Mouse (Mus musculus): ENCODE measurements around the gene Gm17428.
"Not testable (repeated sequence)": the region's sequence is repeated elsewhere in the genome, so short reads cannot be mapped to it uniquely, and the experiment has no call there.

Gm17428 gene

DNA sequence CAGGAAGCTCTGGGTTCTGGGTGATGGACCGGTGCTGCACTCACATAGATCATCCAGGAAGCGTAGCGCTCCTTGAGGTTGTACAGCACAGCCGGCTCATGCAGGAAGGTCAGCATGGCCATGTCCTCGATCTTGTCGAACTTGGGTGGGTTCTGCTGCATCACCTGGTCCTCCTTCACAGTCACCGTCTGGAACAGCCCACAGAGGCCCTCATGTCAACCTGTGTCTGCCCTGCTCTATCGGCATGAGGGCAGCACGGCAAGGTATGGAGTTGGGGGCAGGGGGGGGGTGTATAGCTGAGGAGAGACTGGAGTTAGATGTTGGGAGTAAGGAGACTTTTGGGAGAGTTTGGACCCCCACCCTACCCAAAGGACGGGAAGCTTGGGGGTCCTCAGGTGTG, 15.5 kb downstream of the Gm17428 start:
- no peak for DNase-seq

DNA sequence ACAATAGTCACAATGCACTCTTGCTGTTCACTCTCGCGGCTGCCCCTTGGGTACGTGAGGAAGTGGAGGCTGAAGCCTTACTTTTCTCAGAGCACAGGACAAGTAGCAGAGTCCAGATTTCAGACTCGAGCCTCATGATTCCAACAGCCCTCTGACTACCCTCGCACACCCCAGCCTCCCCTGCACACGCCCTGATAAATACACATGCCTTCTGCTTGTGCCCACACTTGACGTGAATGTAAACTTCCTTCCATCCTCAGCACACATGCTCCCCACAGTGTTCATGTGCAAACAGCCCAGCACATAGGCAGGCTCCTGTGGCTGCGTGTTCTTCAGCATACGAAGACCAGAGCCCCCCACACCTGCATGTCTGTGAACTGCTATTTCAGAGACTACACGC, 16.9 kb downstream of the Gm17428 start:
- no peak for DNase-seq

DNA sequence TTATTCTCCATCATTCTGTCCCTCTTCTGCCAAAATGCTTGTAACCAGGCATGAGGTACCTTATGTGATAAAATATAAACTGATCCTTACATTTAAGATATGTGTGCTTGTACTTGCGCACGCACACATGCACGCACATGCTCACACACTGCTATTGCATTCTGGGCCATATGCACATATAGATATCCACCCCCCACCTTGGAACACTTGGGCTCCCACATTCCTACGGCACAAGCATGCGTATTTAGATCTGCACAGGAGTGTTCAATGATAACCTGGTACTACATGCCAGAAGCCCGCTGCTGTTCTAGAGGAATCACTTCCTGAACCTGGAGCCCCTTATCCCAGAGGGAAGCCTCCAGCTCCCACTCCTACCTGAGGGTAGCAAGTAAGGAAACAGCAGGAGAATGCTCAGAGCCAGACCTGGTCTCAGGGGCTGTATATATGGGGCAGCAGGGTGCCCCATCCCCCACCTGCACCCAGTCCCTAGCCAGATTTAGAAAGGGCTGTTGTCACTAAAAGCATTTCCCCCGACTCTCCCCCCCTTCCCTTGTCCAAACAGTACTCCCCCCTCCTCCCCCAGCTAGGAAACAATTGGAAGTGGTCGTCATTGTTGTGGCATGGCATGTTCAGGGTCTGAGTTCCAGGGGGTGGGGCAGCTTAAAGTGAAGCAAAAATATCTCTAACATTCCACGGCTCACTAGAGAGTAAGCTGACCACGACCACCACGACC, 17.6 kb downstream of the Gm17428 start, which contains the start of gene Myh7:
Gene Myh7 (minus strand): TSS at position 491 of the 733 bp plus-strand sequence.
- DNase-seq = no peak

DNA sequence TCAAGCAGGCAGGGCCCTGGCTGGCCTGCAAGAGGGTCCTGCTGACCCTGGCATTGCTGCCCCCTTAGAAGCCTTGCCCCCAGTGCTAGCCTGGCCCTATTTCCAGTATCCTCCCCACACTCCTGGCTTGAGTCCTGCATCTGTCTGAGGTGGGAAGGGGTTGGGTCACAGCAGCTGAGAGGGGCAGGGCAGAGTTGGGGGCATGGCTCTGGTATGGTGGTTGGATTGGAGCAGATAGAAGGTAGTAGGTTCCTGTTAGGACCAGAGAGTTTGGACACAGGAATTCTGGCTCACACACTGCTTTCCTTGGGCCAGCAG, 18.1 kb downstream of the Gm17428 start:
- DNase-seq = no peak

DNA sequence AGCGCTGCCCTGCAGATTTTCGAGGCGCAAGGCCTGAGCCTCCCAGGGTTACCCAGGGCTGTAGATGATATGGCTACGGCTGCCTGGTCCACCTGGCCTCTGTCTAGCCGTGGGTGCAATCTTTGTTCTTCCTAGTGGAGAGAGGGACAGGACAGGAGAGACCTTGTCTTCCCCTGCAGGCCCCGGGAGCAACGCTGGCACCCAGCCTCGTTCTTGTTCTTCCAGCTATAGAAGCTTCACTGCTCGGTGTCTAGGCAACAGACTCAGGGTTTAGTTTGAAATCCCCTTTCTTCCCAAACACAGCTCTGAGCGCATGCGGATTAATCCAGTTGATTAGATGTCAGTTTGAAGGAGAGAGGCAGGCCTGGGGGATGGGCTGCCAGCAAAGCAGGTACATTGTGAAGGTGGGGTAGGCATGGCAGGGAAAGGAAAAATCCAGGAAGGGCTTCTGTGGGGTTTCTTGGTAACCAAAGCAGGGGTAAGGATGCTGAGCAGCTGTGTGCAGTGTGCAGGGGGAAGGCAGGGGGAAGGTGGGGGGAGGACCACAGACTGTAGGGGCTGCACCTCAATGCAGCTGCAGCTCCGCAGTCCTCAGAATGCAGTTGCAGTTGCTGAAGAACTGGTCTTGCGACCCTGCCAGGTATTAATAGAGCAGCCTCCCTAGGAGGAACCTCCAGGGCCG, 18.9 kb downstream of the Gm17428 start:
- no peak for DNase-seq

DNA sequence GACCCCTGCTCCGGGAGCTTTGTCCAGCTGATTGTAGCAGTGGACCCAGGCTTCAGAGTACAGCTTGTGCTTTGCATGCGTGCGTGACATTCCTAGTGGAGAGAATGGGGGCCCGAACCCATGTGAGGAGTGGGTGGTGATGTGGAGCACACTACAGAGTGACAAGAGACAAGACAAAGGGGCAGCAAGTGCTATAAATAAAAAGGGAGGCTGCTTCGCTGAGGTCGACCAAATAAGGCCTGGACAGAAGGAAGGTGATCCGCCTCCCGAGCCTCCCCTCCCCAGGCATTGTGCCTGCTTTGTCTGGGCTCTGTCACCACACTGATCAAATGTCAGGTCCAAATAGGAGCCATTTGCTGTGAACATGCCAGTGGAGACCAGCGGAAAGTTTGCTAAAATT, 20.1 kb downstream of the Gm17428 start:
- no peak for DNase-seq

DNA sequence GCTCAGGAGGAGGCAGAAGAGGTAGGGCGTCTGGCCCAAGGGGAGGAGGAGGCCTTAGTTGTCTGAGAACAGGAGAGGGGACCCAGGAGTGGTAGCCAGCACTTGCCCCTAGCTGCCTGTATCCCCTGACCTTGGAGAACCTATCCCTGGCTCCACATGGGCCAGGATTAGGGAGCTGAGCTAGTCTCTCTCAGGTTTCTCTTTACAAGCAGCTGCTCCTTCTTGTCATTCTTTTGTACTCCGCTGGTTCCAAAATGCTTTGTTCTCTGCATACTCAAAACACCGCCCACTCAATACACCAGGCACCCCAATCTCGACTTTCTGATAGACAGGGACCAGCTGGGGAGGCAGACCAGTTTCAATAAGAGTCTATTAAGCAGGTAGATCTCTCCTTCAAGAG, 20.6 kb downstream of the Gm17428 start:
- DNase-seq = no peak

DNA sequence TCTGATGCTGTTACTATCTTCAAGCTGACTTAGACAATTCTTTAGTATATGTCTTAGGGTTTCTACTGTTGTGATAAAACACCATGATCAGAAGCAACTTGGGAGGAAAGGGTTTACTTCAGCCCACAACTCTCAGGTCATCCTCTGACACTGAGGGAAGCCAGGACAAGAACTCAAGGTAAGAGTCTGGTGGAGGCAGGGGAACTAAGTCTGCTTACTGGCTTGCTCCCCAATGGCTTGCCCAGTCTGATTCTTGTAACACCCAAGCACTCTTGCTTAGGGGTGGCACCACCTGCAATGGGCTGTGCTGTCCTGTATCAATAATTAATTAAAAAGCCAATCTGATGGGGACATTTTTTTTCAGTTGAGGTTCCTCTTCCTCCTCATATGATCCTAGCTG, 21.9 kb downstream of the Gm17428 start:
- no peak for DNase-seq

DNA sequence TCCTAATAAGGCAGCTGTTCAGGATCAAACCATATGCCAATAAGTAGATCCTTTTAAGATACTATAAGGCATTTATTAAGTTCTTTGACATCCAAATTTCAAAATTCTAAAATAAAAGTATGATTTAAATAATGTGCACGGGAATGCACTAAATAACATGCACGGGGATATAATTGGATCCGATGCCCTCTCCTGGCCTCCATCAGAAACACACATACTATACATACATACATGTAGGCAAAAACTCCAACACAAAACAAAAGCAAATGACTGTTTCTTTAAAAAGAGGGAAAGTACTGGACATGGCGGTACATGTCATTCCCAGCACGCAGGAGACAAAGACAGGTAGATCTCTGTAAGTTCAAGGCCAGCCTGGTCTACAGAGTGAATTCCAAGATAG, 23.1 kb downstream of the Gm17428 start:
- not testable (repeated sequence) for DNase-seq

DNA sequence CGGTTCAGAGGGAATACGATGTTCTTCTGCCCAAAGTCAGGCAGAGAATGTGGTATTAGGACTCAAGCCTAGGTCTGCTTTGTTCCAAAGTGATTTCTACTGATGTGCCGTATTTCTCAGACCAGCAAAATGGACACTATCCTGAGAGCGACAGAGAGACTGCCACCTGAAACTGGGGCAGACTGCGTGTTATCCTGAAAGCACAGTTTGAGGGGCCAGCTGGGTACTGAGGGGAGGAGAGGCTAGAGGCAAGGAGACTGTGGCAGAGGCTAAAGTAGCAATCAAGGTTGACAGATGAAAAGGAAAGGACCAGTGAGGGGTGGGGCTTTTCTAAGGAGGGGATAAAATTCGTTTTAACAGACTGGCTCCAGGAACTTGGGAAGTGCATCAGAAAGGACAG, 24.1 kb downstream of the Gm17428 start:
- DNase-seq = no peak

DNA sequence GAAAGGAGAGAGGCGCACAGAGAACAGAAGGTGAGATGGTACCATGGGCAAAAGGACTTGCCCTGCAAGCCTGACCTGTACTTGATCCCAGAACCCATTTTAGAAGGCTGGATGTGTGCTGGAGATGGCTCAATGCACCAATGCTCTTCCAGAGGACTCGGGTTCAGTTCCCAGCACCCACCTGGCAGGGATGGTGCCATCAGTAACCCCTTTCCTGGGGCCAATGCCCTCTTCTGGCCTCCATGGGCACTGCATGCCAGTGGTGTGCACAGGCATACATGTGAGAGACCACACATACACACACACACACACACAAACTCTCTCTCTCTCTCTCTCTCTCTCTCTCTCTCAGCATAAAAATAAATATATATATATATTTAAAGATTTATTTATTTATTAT, 24.7 kb downstream of the Gm17428 start:
- no peak for DNase-seq

DNA sequence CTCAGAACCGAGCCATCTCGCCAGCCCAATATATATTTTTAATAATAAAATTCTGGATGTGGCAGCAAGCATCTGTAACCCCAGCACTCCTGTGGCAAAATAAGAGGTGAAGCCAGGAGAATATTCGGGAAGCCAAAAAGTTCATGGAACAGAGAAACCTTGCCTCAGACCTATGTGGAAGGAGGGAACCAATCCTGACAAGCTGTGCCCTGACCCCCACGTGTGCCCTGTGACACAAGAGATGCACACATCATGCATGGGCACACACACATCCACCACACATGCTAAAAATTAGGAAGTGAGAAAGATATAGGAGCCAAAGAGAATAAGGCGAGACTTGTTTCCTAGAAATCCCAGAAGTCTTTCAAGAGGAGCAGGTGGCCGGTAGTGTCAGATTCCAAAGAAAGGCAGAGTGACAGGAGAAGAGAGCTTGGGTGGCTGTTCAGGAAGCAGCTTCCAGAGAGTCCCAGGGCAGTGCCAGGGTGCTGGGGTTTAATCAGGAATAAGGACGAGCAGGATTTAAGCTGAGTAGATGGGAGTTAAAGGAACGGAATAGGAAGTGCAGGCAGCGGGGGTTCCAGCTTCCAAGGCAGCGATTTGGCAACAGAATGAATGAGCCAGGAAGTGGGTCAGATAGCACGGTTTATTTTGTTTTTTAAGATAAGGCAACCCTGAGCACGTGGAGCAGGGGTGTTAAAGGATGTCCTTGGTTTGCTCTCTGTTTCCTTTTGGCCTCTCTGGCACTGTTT, 25.4 kb downstream of the Gm17428 start:
- DNase-seq = no peak

DNA sequence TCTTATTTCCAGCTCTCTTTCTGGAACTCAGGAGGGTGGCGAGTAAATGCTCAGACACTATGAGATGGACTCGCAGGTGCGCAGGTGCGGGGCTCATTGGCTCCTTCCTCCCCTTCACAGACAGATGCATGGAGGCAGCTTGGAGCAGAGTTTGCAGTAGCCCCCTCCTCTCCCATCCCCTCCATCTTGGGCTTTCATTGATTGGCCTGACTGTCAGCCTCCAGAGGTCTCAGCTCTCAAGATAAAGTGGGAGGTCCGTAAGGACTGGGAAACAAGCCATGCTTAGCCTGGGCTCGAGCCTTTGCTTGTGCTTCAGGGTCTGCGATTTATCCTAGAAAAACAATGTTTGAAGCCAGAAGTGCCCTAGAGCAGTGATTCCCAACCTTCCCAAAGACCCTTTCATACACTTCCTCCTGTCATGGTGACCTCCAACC, 26.0 kb downstream of the Gm17428 start:
- no peak for DNase-seq

DNA sequence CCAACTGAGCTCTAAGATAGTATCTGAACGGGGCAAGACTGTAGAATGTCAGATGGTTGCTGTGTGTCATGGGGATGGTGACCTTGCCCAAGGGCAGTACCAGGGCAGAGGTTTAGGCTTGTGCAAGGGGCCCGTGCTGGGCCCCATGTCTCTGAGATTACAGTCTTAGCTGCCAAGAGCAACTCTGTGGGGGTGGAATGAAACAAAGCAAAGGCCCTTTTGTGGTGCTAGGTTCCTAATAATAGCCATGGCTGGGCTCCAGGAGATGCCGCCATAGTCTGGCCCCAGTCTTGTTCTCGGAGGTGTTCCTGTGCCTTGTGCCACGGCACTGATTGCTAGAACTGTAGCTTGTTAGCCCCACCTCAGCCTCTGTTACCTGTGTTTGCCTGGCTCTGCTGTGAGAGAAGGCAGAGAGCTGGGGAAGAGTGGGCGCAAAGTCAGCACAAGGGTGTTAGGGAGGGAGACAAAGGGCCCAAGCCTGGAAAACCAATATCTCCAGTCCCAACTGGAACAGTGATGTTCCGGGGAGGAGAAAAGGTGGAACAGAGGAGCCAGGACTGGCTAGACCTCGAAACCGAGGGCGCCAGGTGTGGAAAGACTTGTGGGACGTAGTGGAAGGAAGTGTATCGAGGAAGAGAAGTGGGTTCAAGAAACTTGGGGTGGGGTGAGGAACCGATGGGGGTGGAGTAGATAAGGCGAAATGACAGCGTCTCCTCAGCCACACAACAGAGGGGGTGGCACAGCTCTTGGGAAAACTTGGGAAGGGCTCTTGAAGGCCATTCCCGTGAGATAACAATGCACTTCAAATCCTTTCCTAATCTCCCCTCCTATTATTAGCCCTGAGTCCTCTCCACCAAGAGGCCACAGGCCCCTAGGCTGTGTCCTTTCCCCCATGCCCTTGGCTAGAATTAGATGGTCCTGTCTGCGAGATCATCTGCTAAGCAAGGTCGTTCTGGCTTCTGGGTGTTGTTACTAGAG, 27.4 kb downstream of the Gm17428 start:
- peak; percentile 27 to 41 for DNase-seq

DNA sequence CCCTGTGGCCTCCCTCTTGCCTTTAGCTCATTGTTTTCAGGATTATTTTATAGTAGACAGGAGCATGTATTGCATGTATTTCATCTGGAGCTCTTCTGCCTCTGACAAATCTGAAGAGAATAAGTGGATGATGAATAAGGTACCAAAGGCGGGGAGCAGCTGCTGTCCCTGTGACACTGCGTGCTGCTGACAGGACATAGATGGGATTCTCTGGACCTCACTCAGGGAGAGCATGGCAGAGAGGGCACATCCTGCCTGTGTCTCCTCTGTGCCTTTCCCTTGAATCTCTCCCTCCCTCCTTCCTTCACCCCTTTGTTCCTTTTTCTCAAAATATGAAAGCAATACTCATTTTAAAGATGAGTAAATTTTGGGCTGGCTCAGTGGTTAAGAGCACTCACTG, 28.8 kb downstream of the Gm17428 start:
- no peak for DNase-seq

DNA sequence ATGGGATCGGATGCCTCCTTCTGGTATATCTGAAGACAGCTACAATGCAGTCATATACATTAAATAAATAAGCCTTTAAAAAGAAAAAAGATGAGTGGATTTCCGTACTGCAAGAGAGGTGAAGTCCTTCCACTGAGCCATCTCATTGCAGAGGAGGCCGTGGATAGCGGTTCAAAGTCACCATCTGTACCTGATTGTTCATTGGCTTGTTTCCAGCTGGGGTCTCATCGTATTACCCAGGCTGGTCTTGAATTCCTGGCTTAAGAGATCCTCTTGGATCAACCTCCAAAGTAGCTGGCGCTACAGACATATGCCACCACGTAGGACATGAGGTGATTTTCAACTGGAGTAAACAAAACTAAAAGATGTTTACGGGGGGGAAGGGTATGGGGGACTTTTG, 29.2 kb downstream of the Gm17428 start:
- no peak for DNase-seq

DNA sequence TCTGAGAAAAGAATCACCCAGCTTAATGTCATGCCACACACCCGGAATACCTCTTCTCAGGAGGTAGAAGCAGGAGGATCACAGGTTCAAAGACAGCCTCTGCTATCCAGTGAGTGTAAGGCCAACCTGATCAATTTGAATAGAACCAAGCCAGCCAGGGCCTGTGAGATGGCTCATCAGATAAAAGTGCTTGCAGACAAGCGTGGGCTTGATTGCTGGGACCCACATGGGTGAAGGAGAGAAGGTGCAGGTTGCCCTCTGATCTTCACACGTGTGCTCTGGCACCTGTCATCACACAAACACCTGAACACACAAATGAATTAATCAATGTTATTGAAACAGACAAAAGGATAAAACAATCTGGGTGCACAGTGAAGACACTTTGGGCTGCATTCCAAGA, 29.8 kb downstream of the Gm17428 start:
- no peak for DNase-seq

DNA sequence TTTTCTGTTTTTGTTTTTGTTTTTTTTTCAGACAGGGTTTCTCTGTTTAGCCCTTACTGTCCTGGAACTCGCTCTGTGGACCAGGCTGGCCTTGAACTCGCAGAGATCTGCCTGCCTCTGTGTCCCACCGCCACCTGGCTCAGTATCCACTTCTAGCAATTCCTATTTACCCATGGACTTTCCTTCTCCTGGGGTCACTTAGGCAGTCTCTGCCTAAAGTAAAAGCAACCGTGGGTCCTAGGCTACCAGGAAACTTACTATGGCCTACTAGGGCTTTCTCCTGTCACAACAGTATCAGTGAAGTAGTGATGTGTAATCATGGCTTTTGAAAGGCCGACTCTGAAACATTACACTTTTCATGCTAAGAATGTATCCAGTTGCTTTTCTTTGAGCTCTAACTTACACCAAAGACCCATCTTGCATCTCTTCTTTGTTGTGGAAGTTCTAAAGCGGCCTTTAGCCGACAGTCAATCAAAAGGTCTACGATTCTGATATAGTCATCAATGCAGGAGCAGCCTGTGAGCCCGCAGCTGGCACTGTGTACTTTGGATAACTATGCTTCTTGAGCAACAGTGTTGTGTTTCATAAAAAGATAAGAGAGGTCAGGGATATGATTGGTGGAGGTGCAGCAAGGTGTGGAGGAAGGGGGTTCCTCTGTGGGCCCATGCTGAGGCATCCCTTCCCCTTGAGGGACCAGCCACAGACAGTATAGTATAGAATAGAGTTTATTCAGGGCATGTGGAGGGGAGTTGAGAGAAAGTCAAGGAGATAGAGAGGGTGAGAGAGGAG, 30.6 kb downstream of the Gm17428 start:
- DNase-seq = no peak

DNA sequence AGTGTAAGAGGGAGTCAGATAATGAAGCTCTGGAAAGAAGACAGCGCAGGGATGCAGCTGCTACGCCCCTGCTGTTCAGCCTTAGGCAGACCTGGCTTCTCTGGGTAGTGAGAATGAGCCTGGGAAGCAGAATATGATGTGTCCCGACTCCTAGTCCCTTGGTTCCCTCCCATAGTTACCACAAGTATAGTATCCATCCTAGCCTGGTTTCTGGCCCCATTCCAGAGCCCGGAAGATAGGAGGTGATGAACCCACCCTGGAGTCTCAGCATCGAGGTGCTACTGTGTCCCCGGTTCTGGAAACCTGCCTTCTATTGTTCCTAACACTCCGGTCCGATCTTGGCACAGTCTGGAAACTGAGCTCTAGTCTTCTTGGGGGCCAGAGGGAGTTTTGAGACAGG, 31.7 kb downstream of the Gm17428 start:
- no peak for DNase-seq

DNA sequence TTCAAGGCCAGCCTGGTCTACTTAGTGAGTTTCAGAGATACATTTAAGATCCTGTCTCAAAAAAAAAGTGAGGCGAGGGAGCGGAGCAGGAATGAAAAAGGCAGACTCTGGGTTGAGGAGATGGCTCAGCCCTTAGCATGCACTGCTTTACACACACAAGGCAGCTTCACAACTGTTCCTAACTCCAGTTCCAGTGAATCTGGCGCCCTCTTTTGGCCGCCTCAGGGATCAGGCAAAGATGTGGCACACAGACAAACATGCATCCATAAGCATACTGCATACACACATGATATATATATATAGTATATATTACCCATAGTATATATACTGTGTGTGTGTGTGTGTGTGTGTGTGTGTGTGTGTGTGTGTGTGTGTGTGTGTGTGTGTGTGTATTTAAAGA, 34.4 kb downstream of the Gm17428 start:
- DNase-seq = no peak

DNA sequence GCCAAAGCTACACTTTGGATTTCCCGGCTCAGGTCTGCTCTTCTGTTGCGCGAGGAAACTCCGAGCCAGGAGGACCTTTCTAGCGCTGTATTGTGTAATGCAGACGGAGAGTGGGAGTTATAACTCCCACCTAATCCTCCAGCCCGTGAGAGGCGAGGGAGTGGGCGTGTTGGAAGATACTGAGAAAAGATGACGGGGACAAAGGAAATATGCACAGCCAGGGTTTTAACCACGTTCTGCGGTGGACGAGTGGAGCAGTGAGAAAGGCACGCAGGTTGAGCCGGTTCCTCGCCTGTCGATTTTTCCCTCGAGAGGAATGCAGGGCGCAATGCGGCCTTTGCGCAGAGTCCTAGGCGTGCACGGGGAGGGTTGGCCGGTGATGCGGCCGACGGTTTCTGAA, 37.9 kb downstream of the Gm17428 start:
- DNase-seq = no peak
